Mouse (Mus musculus): ENCODE data around the gene Zfp112.

DNA sequence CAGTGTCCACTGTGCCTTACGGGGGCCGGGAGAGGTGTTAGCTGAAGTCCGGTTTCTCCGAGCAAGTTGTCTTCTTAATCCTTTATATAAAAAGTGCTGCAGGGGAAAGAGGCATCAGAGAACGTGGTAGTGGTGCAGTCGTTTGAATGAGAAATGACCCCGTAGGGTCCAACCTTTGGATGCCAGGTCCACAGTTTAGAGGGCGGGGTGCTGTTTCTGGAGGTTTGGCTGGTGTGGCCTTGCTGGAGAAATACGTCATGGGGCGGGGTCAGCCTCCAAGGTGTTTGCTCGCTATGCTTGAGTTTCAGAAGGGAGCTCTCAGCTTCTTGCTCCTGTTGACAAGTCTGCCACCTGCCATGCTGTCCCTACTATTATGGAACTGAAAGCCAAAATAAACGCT lies 887 bp downstream of the Zfp112 start:
- TF ChIP-seq CTCF (IDR thresholded peaks at IDR 0.05; ENCODE audit: extremely low read depth, insufficient read length, insufficient replicate concordance, low read depth, low read length) (no peak), POLR2A (IDR thresholded peaks at IDR 0.05; ENCODE audit: low read depth, low read length) (peak; percentile 36; the same call in 1 of the 2 replicates)

All from small intestine, adult 2 months (tissue).